Mouse (Mus musculus): ENCODE results near the gene Sema5b.

DNA sequence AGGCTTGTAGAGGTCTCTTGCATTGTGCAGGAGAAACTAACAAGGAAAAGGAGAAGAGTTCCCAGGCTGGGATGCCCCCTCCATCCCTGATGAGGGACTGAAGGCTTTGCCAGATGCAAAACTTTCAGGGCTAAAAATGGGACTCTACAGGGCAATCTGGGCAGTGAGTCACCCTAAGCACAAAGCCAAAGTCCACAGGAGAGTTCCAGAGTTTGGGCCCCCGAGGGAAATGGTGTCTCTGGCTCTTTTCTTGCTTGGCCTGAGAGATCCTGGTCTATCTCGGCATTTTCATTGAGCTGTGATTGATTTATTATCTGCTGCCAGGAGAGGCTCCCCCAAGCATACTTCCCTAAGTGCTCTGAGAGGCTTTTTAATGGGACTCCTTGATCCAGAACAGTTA lies 92.1 kb downstream of the Sema5b start:
- TF ChIP-seq MYC (IDR thresholded peaks at IDR 0.05; ENCODE audit: low read depth, low read length) (no peak), POLR2A (IDR thresholded peaks at IDR 0.05; ENCODE audit: control insufficient read depth in 1 of 2, insufficient read depth in 1 of 2, low read depth in 1 of 2, low read length in 2 of 2, poor library complexity in 1 of 2) (no peak), POLR2AphosphoS5 (IDR thresholded peaks at IDR 0.05; ENCODE audit: borderline replicate concordance, low read depth, low read length) (no peak), USF2 (IDR thresholded peaks at IDR 0.05; ENCODE audit: borderline replicate concordance in 1 of 2, insufficient read depth in 1 of 2, low read depth in 1 of 2, low read length in 2 of 2) (no peak), MXI1 (IDR thresholded peaks at IDR 0.05; ENCODE audit: low read depth, low read length) (no peak), ELF1 (IDR thresholded peaks at IDR 0.05; ENCODE audit: low read depth, low read length) (no peak), ZNF384 (IDR thresholded peaks at IDR 0.05; ENCODE audit: low read depth, low read length) (no peak)
